ENCODE assay signal across 23 mouse cellular contexts in genomic region chr2:157174416-157174815, GRCm38 (mm10). TPM values are rescaled to one million over a fixed set of nuclear protein-coding genes. Genes with fewer than 3 reads are reported as not detected.
DNase-seq lines count a peak whose midpoint lies in the region; ATAC-seq and TF ChIP-seq lines count a peak whose summit lies in the region.
"Had no signal": no experiment of that assay in that cellular context is flagged by ENCODE, and none has a peak within 500 bp of the region (broad histone marks: within the 10 kb centered on the region; RNA-seq: fewer than 3 reads in every experiment).

No protein-coding gene starts in this region.

- 59% methylated on average over 5 of the region's 5 CpGs for WGBS in kidney, postnatal 0 days
- WGBS in lung, adult 2 months, result 69% methylated on average over 5 of the region's 5 CpGs

- H3K4me2 ChIP-seq in kidney, postnatal 0 days (ENCODE audit: low read length), result no peak overlapping the region
- H3K4me2 ChIP-seq: embryonic facial prominence, embryonic 15.5 days; heart, embryonic 12.5 days; hindbrain, embryonic 13.5 days; neural tube, embryonic 12.5 days had no signal

- ATAC-seq in kidney, postnatal 0 days (replicated peaks; ENCODE audit: low FRiP score, low read depth), result no peak
- ATAC-seq in Patski, result no peak
- ATAC-seq: forebrain, postnatal 0 days; inflammation-experienced regulatory T-cells, adult 6 months had no signal

- DNase-seq in kidney, postnatal 0 days (ENCODE audit: low spot score), result peak; percentile 12
- DNase-seq in kidney, adult 18-20 months, result no peak
- DNase-seq in lung, postnatal 36 days, result peak; percentile 13
- DNase-seq in lung, adult 2 months, result no peak
- no peak for DNase-seq in Patski (ENCODE audit: low read depth, low spot score)
- DNase-seq in left cerebral cortex, postnatal 25 days (ENCODE audit: low spot score in 2 of 2), result no peak
- no peak for DNase-seq in urinary bladder, adult 18-20 months (ENCODE audit: low spot score in 2 of 2)
- DNase-seq: adrenal gland, postnatal 10 days; cerebellum, adult 9-10 months; forebrain, postnatal 0 days; heart, postnatal 14 days; kidney, postnatal 25 days; right cerebral cortex, postnatal 4 days; thymus, postnatal 14 days had no signal

- no peak overlapping the region for H3K4me3 ChIP-seq in kidney, postnatal 0 days (replicated peaks; ENCODE audit: low read depth, low read length)
- no peak overlapping the region for H3K4me3 ChIP-seq in lung, adult 2 months (replicated peaks; ENCODE audit: extremely low read depth, low read depth, low read length)
- H3K4me3 ChIP-seq: embryonic facial prominence, embryonic 15.5 days; heart, embryonic 12.5 days; hindbrain, embryonic 13.5 days; left cerebral cortex, adult 2 months; limb, embryonic 10.5 days; midbrain, embryonic 10.5 days; neural tube, embryonic 12.5 days had no signal

- no peaks in the 10 kb centered on the region for H3K27me3 ChIP-seq in kidney, postnatal 0 days (ENCODE audit: insufficient read depth, low read length)
- H3K27me3 ChIP-seq in Patski, result no peaks in the 10 kb centered on the region
- H3K27me3 ChIP-seq: embryonic facial prominence, embryonic 15.5 days; heart, embryonic 12.5 days; hindbrain, embryonic 13.5 days; neural tube, embryonic 12.5 days had no signal

- no peak overlapping the region for H3K27ac ChIP-seq in kidney, postnatal 0 days
- H3K27ac ChIP-seq: embryonic facial prominence, embryonic 15.5 days; hindbrain, embryonic 13.5 days; left cerebral cortex, adult 2 months; limb, embryonic 10.5 days; macrophage; midbrain, embryonic 10.5 days; neural tube, embryonic 12.5 days had no signal

- intact Hi-C loops in left cerebral cortex, postnatal 25 days (cut with DNase I), result no loop called here

- peaks cover 29% of the 10 kb centered on the region for H3K36me3 ChIP-seq in kidney, postnatal 0 days (ENCODE audit: insufficient read depth, low read length)

- TF ChIP-seq POLR2A in lung, adult 2 months (IDR thresholded peaks at IDR 0.05; ENCODE audit: borderline replicate concordance, extremely low read depth, low read depth, low read length), result no peak

- H3K4me1 ChIP-seq in kidney, postnatal 0 days (replicated peaks; ENCODE audit: insufficient read depth, low read length), result no peaks in the 10 kb centered on the region
- no peaks in the 10 kb centered on the region for H3K4me1 ChIP-seq in lung, adult 2 months (ENCODE audit: control insufficient read depth, insufficient read depth, low read length)
- H3K4me1 ChIP-seq: embryonic facial prominence, embryonic 15.5 days; limb, embryonic 10.5 days; neural tube, embryonic 12.5 days had no signal

- in situ Hi-C loops in Patski (cut with MboI; ENCODE audit: low pct_unique_long_range_greater_than_20kb), result no loop called here

- no peaks in the 10 kb centered on the region for H3K9me3 ChIP-seq in kidney, postnatal 0 days (replicated peaks; ENCODE audit: low read length)
- H3K9me3 ChIP-seq: embryonic facial prominence, embryonic 15.5 days; heart, embryonic 12.5 days; hindbrain, embryonic 13.5 days; limb, embryonic 10.5 days; midbrain, embryonic 10.5 days; neural tube, embryonic 12.5 days had no signal

- CTCF ChIA-PET in Patski (lab: Charles Lee), result interaction anchor here (1.4 kb wide), 1 partner anchor 41 kb away, joined by 3 read pairs; no protein-coding TSS in a partner anchor

- no peak overlapping the region for H3K9ac ChIP-seq in kidney, postnatal 0 days (ENCODE audit: low read depth, low read length)
- H3K9ac ChIP-seq: embryonic facial prominence, embryonic 15.5 days; forebrain, postnatal 0 days; heart, embryonic 12.5 days; hindbrain, embryonic 13.5 days; neural tube, embryonic 12.5 days had no signal

- POLR2A ChIA-PET in Patski (lab: Charles Lee), result no interaction called here

- peak; percentile 43 for TF ChIP-seq CTCF in kidney, postnatal 0 days (IDR thresholded peaks at IDR 0.05; ENCODE audit: low read depth)
- TF ChIP-seq CTCF in lung, adult 2 months (IDR thresholded peaks at IDR 0.05; ENCODE audit: insufficient read depth, low read length), result no peak
- TF ChIP-seq CTCF in Patski (IDR thresholded peaks at IDR 0.05), result peak; percentile 56

RNA-seq across cellular contexts. Expression of gene Rbl1, which starts 29.9 kb away (rescaled TPM):
- polyA plus RNA-seq in kidney, postnatal 0 days (2015; fragmentation: Nextera tagmentation; extraction: Ambion mirVana), result 15.6 and 16.7 TPM in 2 replicates
- polyA plus RNA-seq in lung, adult 2 months (2012; rRNA removed), result 4.3 TPM in 2 replicates
- polyA plus RNA-seq in Patski (2021), result 14.7 TPM
- 1 to 10 TPM; 1.2 to 1.6 TPM for total RNA-seq in left cerebral cortex, postnatal 25 days (2021)

RNA-seq across cellular contexts. Expression of gene Samhd1, which starts 39.4 kb away (rescaled TPM):
- 19.1 and 20.0 TPM in 2 replicates for polyA plus RNA-seq in kidney, postnatal 0 days (2015; fragmentation: Nextera tagmentation; extraction: Ambion mirVana)
- 69.9 and 85.8 TPM in 2 replicates for polyA plus RNA-seq in lung, adult 2 months (2012; rRNA removed)
- polyA plus RNA-seq in Patski (2021), result 64.5 TPM
- 10 to 100 TPM; 11.6 to 12.4 TPM for total RNA-seq in left cerebral cortex, postnatal 25 days (2021)

Comparison
In these comparisons a context has a peak if more than half of its experiments do, and no peak if none do; other contexts are left out.
1. DNase-seq: peak in kidney, postnatal 0 days (single experiment) and lung, postnatal 36 days (single experiment); none in kidney, adult 18-20 months (single experiment), lung, adult 2 months (single experiment), Patski (single experiment), left cerebral cortex, postnatal 25 days (0 of 2) and urinary bladder, adult 18-20 months (0 of 2).